Mouse (Mus musculus): ENCODE measurements around the gene Lrrc3c. TPM values are rescaled to one million over a fixed set of nuclear protein-coding genes. Genes with fewer than 3 reads are reported as not detected.
"Not testable (repeated sequence)": the region's sequence is repeated elsewhere in the genome, so short reads cannot be mapped to it uniquely, and the experiment has no call there.

Gene Lrrc3c
- polyA plus RNA-seq, 1 experiment from 2014 or later = not detected

GRCm38 (mm10) chr11:98588833-98589281, 9.2 kb upstream of the Lrrc3c start:
- Histone ChIP-seq H3K27me3 (replicated peaks; ENCODE audit: low read depth, poor library complexity, severe bottlenecking) (no peaks in the 10 kb centered on the region; the same call in 1 of the 2 replicates), H3K4me1 (peaks cover 45% of the 10 kb centered on the region), H3K36me3 (replicated peaks) (peaks cover 3% of the 10 kb centered on the region), H3K27ac (replicated peaks) (0 out of 2 replicates have a peak overlapping the region, but pooled peaks have one; percentile 86), H3K9me3 (no peaks in the 10 kb centered on the region), H3K4me3 (peak overlapping the region; percentile 93; the same call in 1 of the 2 replicates)
- 59% methylated on average over 6 of the region's 6 CpGs for WGBS
- DNase-seq (ENCODE audit: low spot score) = no peak

GRCm38 (mm10) chr11:98589306-98589705, 8.8 kb upstream of the Lrrc3c start:
- no peak for DNase-seq (ENCODE audit: low spot score)
- Histone ChIP-seq H3K36me3 (replicated peaks) (no peaks in the 10 kb centered on the region; the same call in 1 of the 2 replicates), H3K9me3 (no peaks in the 10 kb centered on the region), H3K4me1 (peaks cover 45% of the 10 kb centered on the region), H3K4me3 (no peak overlapping the region), H3K27ac (replicated peaks) (no peak overlapping the region), H3K27me3 (replicated peaks; ENCODE audit: low read depth, poor library complexity, severe bottlenecking) (no peaks in the 10 kb centered on the region; the same call in 1 of the 2 replicates)
- 83% methylated on average over 8 of the region's 8 CpGs for WGBS

GRCm38 (mm10) chr11:98590548-98591445, 7.3 kb upstream of the Lrrc3c start:
- H3K4me1 ChIP-seq = peaks cover 31% of the 10 kb centered on the region
- DNase-seq (ENCODE audit: low spot score) = no peak
- H3K36me3 ChIP-seq (replicated peaks) = no peaks in the 10 kb centered on the region
- no peak overlapping the region for H3K27ac ChIP-seq (replicated peaks)
- no peaks in the 10 kb centered on the region; the same call in 1 of the 2 replicates for H3K27me3 ChIP-seq (replicated peaks; ENCODE audit: low read depth, poor library complexity, severe bottlenecking)
- no peak overlapping the region for H3K4me3 ChIP-seq
- WGBS = 79% methylated on average over 19 of the region's 19 CpGs
- no peaks in the 10 kb centered on the region for H3K9me3 ChIP-seq

GRCm38 (mm10) chr11:98595021-98595420, 3.1 kb upstream of the Lrrc3c start:
- 73% methylated on average over 6 of the region's 6 CpGs for WGBS
- H3K4me1 ChIP-seq = 0 out of 2 replicates have a peak, but pooled peaks cover 6% of the 10 kb centered on the region
- H3K9me3 ChIP-seq = no peaks in the 10 kb centered on the region
- H3K36me3 ChIP-seq (replicated peaks) = no peaks in the 10 kb centered on the region
- H3K27me3 ChIP-seq (replicated peaks; ENCODE audit: low read depth, poor library complexity, severe bottlenecking) = peaks cover 24% of the 10 kb centered on the region
- H3K27ac ChIP-seq (replicated peaks) = no peak overlapping the region
- DNase-seq (ENCODE audit: low spot score) = no peak
- H3K4me3 ChIP-seq = no peak overlapping the region

GRCm38 (mm10) chr11:98595473-98595872, 2.6 kb upstream of the Lrrc3c start:
- no peak overlapping the region for H3K27ac ChIP-seq (replicated peaks)
- no peak for DNase-seq (ENCODE audit: low spot score)
- H3K4me1 ChIP-seq = 0 out of 2 replicates have a peak, but pooled peaks cover 6% of the 10 kb centered on the region
- peaks cover 28% of the 10 kb centered on the region for H3K27me3 ChIP-seq (replicated peaks; ENCODE audit: low read depth, poor library complexity, severe bottlenecking)
- no peaks in the 10 kb centered on the region for H3K36me3 ChIP-seq (replicated peaks)
- 82% methylated on average over 10 of the region's 10 CpGs for WGBS
- H3K4me3 ChIP-seq = no peak overlapping the region
- no peaks in the 10 kb centered on the region for H3K9me3 ChIP-seq

- no peaks in the 10 kb centered on the region for H3K36me3 ChIP-seq (replicated peaks)
- no peak overlapping the region for H3K4me3 ChIP-seq
- H3K9me3 ChIP-seq = no peaks in the 10 kb centered on the region
- no peak overlapping the region for H3K27ac ChIP-seq (replicated peaks)
- 0 out of 2 replicates have a peak, but pooled peaks cover 6% of the 10 kb centered on the region for H3K4me1 ChIP-seq
- peaks cover 33% of the 10 kb centered on the region for H3K27me3 ChIP-seq (replicated peaks; ENCODE audit: low read depth, poor library complexity, severe bottlenecking)
- 89% methylated on average over 3 of the region's 3 CpGs for WGBS
- DNase-seq (ENCODE audit: low spot score) = no peak
Measured at GRCm38 (mm10) chr11:98595955-98596354, 2.1 kb upstream of the Lrrc3c start.

GRCm38 (mm10) chr11:98597363-98597762, 728 bp upstream of the Lrrc3c start:
- Histone ChIP-seq H3K9me3 (no peaks in the 10 kb centered on the region), H3K27ac (replicated peaks) (no peak overlapping the region), H3K4me3 (no peak overlapping the region), H3K27me3 (replicated peaks; ENCODE audit: low read depth, poor library complexity, severe bottlenecking) (peaks cover 47% of the 10 kb centered on the region), H3K36me3 (replicated peaks) (no peaks in the 10 kb centered on the region), H3K4me1 (peaks cover 14% of the 10 kb centered on the region)
- WGBS = 40% methylated on average over 6 of the region's 6 CpGs
- DNase-seq (ENCODE audit: low spot score) = peak; percentile 73

- H3K27me3 ChIP-seq (replicated peaks; ENCODE audit: low read depth, poor library complexity, severe bottlenecking) = peaks cover 47% of the 10 kb centered on the region
- no peak for DNase-seq (ENCODE audit: low spot score)
- 65% methylated on average over 18 of the region's 18 CpGs for WGBS
Measured at GRCm38 (mm10) chr11:98598851-98599290, 780 bp downstream of the Lrrc3c start.

GRCm38 (mm10) chr11:98599291-98599690, 1.2 kb downstream of the Lrrc3c start:
- H3K4me3 ChIP-seq = no peak overlapping the region
- peaks cover 17% of the 10 kb centered on the region for H3K4me1 ChIP-seq
- no peak for DNase-seq (ENCODE audit: low spot score)
- H3K27ac ChIP-seq (replicated peaks) = no peak overlapping the region
- H3K27me3 ChIP-seq (replicated peaks; ENCODE audit: low read depth, poor library complexity, severe bottlenecking) = peaks cover 47% of the 10 kb centered on the region
- no peaks in the 10 kb centered on the region for H3K36me3 ChIP-seq (replicated peaks)
- no peaks in the 10 kb centered on the region for H3K9me3 ChIP-seq
- WGBS = 39% methylated on average over 18 of the region's 18 CpGs

More at GRCm38 (mm10) chr11:98598851-98599290, 780 bp downstream of the Lrrc3c start:
- H3K9me3 ChIP-seq = no peaks in the 10 kb centered on the region
- no peaks in the 10 kb centered on the region for H3K36me3 ChIP-seq (replicated peaks)
- H3K4me1 ChIP-seq = peaks cover 17% of the 10 kb centered on the region
- no peak overlapping the region for H3K27ac ChIP-seq (replicated peaks)
- H3K4me3 ChIP-seq = no peak overlapping the region

GRCm38 (mm10) chr11:98602090-98602690, 4.1 kb downstream of the Lrrc3c start:
- Histone ChIP-seq H3K27ac (replicated peaks) (peak overlapping the region; percentile 66), H3K4me3 (peak overlapping the region; percentile 57), H3K9me3 (no peaks in the 10 kb centered on the region), H3K27me3 (replicated peaks; ENCODE audit: low read depth, poor library complexity, severe bottlenecking) (peaks cover 55% of the 10 kb centered on the region), H3K36me3 (replicated peaks) (no peaks in the 10 kb centered on the region), H3K4me1 (peaks cover 17% of the 10 kb centered on the region)
- WGBS = 2% methylated on average over 20 of the region's 20 CpGs
- DNase-seq (ENCODE audit: low spot score) = peak; percentile 78

- H3K27ac ChIP-seq (replicated peaks) = no peak overlapping the region
- no peaks in the 10 kb centered on the region for H3K36me3 ChIP-seq (replicated peaks)
- peaks cover 13% of the 10 kb centered on the region for H3K4me1 ChIP-seq
- WGBS = 86% methylated on average over 2 of the region's 2 CpGs
- DNase-seq (ENCODE audit: low spot score) = no peak
- H3K4me3 ChIP-seq = no peak overlapping the region
- peaks cover 42% of the 10 kb centered on the region for H3K27me3 ChIP-seq (replicated peaks; ENCODE audit: low read depth, poor library complexity, severe bottlenecking)
- no peaks in the 10 kb centered on the region for H3K9me3 ChIP-seq
Measured at GRCm38 (mm10) chr11:98603953-98604352, 5.9 kb downstream of the Lrrc3c start.

GRCm38 (mm10) chr11:98604911-98605310, 6.8 kb downstream of the Lrrc3c start:
- Histone ChIP-seq H3K4me1 (peaks cover 11% of the 10 kb centered on the region), H3K27me3 (replicated peaks; ENCODE audit: low read depth, poor library complexity, severe bottlenecking) (peaks cover 39% of the 10 kb centered on the region)
- H3K36me3 ChIP-seq (replicated peaks); H3K27ac ChIP-seq (replicated peaks); DNase-seq (ENCODE audit: low spot score); H3K9me3 ChIP-seq; H3K4me3 ChIP-seq: not testable (repeated sequence)
- 68% methylated on average over 6 of the region's 6 CpGs for WGBS

Data from embryonic facial prominence, embryonic 10.5 days (tissue).